Comparison of ENCODE assay signal across 13 mouse cellular contexts in genomic region chr7:81199109-81199508, GRCm38 (mm10). TPM values are rescaled to one million over a fixed set of nuclear protein-coding genes. Genes with fewer than 3 reads are reported as not detected.
DNase-seq lines count a peak whose midpoint lies in the region; ATAC-seq and TF ChIP-seq lines count a peak whose summit lies in the region.
"Had no signal": no experiment of that assay in that cellular context is flagged by ENCODE, and none has a peak within 500 bp of the region (broad histone marks: within the 10 kb centered on the region; RNA-seq: fewer than 3 reads in every experiment).

No protein-coding gene starts in this region.

- no peaks in the 10 kb centered on the region for H3K9me3 ChIP-seq in liver, postnatal 0 days (ENCODE audit: low read length)
- H3K9me3 ChIP-seq in midbrain, embryonic 10.5 days (replicated peaks) = no peaks in the 10 kb centered on the region
- H3K9me3 ChIP-seq: neural tube, embryonic 12.5 days had no signal

- H3K4me3 ChIP-seq in kidney, adult 2 months (ENCODE audit: insufficient read depth, low read depth, low read length) = no peak overlapping the region
- H3K4me3 ChIP-seq in liver, postnatal 0 days (ENCODE audit: low read depth, low read length) = no peak overlapping the region
- H3K4me3 ChIP-seq in midbrain, embryonic 10.5 days = no peak overlapping the region
- H3K4me3 ChIP-seq: heart, adult 2 months; neural tube, embryonic 12.5 days had no signal

- TF ChIP-seq POLR2A in kidney, adult 2 months (IDR thresholded peaks at IDR 0.05; ENCODE audit: low read depth, low read length) = no peak

- no peak for TF ChIP-seq EP300 in liver, postnatal 0 days (IDR thresholded peaks at IDR 0.05; ENCODE audit: low read depth)

- peak; percentile 78 for ATAC-seq in liver, postnatal 0 days
- peak; percentile 13; the same call in 1 of the 2 replicates for ATAC-seq in granulocyte monocyte progenitor cell, adult 5-6 weeks (replicated peaks; ENCODE audit: poor library complexity, severe bottlenecking)
- ATAC-seq: inflammation-experienced regulatory T-cells, adult 6 months had no signal

- no peak for TF ChIP-seq CTCF in kidney, adult 2 months (conservative IDR thresholded peaks at IDR 0.05; ENCODE audit: insufficient read depth, insufficient read length, low read depth, low read length)
- no peak for TF ChIP-seq CTCF in liver, postnatal 0 days (IDR thresholded peaks at IDR 0.05; ENCODE audit: low read depth)

- DNase-seq in kidney, adult 2 months = peak; percentile 46
- DNase-seq in kidney, adult 8-10 months = no peak
- DNase-seq in liver, postnatal 0 days = peak; percentile 44
- no peak for DNase-seq in liver
- DNase-seq in lung, postnatal 36 days = peak; percentile 67
- no peak for DNase-seq in midbrain, embryonic 10.5 days (ENCODE audit: low spot score)
- no peak for DNase-seq in thymus, postnatal 25 days
- DNase-seq: cerebellum, adult 11 months had no signal

- WGBS in kidney, adult 2 months = 48% methylated on average over 5 of the region's 5 CpGs
- 27% methylated on average over 5 of the region's 5 CpGs for WGBS in liver, postnatal 0 days (ENCODE audit: insufficient replicate concordance)
- 78% methylated on average over 5 of the region's 5 CpGs for WGBS in midbrain, embryonic 10.5 days

- H3K4me2 ChIP-seq in liver, postnatal 0 days (ENCODE audit: low read depth, low read length) = no peak overlapping the region
- H3K4me2 ChIP-seq: neural tube, embryonic 12.5 days had no signal

- no peak overlapping the region for H3K9ac ChIP-seq in liver, postnatal 0 days (replicated peaks)
- H3K9ac ChIP-seq: liver, embryonic 14.5 days had no signal

- no peaks in the 10 kb centered on the region for H3K27me3 ChIP-seq in kidney, adult 2 months (replicated peaks; ENCODE audit: control insufficient read depth, insufficient read depth, low read length)
- H3K27me3 ChIP-seq in liver, postnatal 0 days (ENCODE audit: insufficient read depth, low read length) = no peaks in the 10 kb centered on the region
- H3K27me3 ChIP-seq in midbrain, embryonic 10.5 days (ENCODE audit: low read depth, poor library complexity, severe bottlenecking) = no peaks in the 10 kb centered on the region
- H3K27me3 ChIP-seq: neural tube, embryonic 12.5 days had no signal

- no peak overlapping the region for H3K27ac ChIP-seq in kidney, adult 2 months (ENCODE audit: insufficient read depth, low read depth, low read length)
- H3K27ac ChIP-seq in liver, postnatal 0 days (ENCODE audit: low read depth) = no peak overlapping the region
- no peak overlapping the region for H3K27ac ChIP-seq in midbrain, embryonic 10.5 days (replicated peaks)
- H3K27ac ChIP-seq: heart, adult 2 months; liver, embryonic 14.5 days; neural tube, embryonic 12.5 days had no signal

- H3K36me3 ChIP-seq in kidney, adult 2 months (ENCODE audit: control insufficient read depth, insufficient read depth, low read length) = no peaks in the 10 kb centered on the region
- no peaks in the 10 kb centered on the region for H3K36me3 ChIP-seq in liver, postnatal 0 days (replicated peaks; ENCODE audit: insufficient read depth, low read length)
- H3K36me3 ChIP-seq in midbrain, embryonic 10.5 days = no peaks in the 10 kb centered on the region
- H3K36me3 ChIP-seq: neural tube, embryonic 12.5 days had no signal

- H3K4me1 ChIP-seq in kidney, adult 2 months (ENCODE audit: control insufficient read depth, insufficient read depth, low read length) = no peaks in the 10 kb centered on the region
- peaks cover 11% of the 10 kb centered on the region for H3K4me1 ChIP-seq in liver, postnatal 0 days (ENCODE audit: insufficient read depth)
- H3K4me1 ChIP-seq in midbrain, embryonic 10.5 days = peaks cover 14% of the 10 kb centered on the region

RNA-seq across cellular contexts. Expression of gene Pde8a, which starts 14.3 kb away (rescaled TPM):
- 31.6 and 31.8 TPM in 2 replicates for polyA plus RNA-seq in kidney, adult 2 months (2012; rRNA removed)
- 3.1 and 3.4 TPM in 2 replicates for polyA plus RNA-seq in liver, postnatal 0 days (2015; fragmentation: Nextera tagmentation; extraction: Ambion mirVana)
- total RNA-seq in granulocyte monocyte progenitor cell, adult 5-6 weeks (2014; fragmentation: Nextera tagmentation) = 3.4 and 9.3 TPM in 2 replicates
- 1.8 and 6.2 TPM in 2 replicates for total RNA-seq in granulocyte monocyte progenitor cell, adult 5-6 weeks (2017)
- 1.8 and 2.2 TPM in 2 replicates for polyA plus RNA-seq in midbrain, embryonic 10.5 days (2016; fragmentation: Nextera tagmentation; extraction: Ambion mirVana)

Comparison
In these comparisons a context has a peak if more than half of its experiments do, and no peak if none do; other contexts are left out.
1. DNase-seq: peak in kidney, adult 2 months (single experiment), liver, postnatal 0 days (single experiment) and lung, postnatal 36 days (single experiment); none in kidney, adult 8-10 months (0 of 2), liver (single experiment), midbrain, embryonic 10.5 days (single experiment) and thymus, postnatal 25 days (single experiment).